Mouse (Mus musculus) MEL (cell line): ENCODE measurements around the gene Mast3. TPM values are rescaled to one million over a fixed set of nuclear protein-coding genes. Genes with fewer than 3 reads are reported as not detected.

ENCODE experiments used
- DNase-seq: peaks from one replicate; pipeline ENCODE4 v3.0.0; 2011; ENCODE audit warnings: low read depth, low spot score
- H3K27ac ChIP-seq: 2 replicates; pipeline ENCODE4 v1.5.1; 2012; ENCODE audit warnings: low read depth, mild to moderate bottlenecking, control low read depth, low read length, moderate library complexity; ENCODE audit not compliant: control insufficient read depth
- H3K27me3 ChIP-seq, 2 experiments: fragments of 150-350 bp in 1 of 2; sonication (generic) in 1 of 2; 2 replicates each; pipeline ENCODE4 v1.6.1; 2012; ENCODE audit warnings: low read length in 2 of 2, mild to moderate bottlenecking in 2 of 2, improper control_type of control experiment in 1 of 2, moderate library complexity in 1 of 2; ENCODE audit not compliant: insufficient read depth in 2 of 2, control insufficient read depth in 1 of 2
- H3K36me3 ChIP-seq, 2 experiments: 2 replicates each; pipeline ENCODE4 v1.6.1; 2012 to 2014; ENCODE audit warnings: low read length in 2 of 2, improper control_type of control experiment in 1 of 2, inconsistent platforms in 1 of 2, mild to moderate bottlenecking in 1 of 2; ENCODE audit not compliant: insufficient read depth in 2 of 2, control insufficient read depth in 1 of 2
- H3K4me1 ChIP-seq, 2 experiments: fragments of 150-350 bp in 1 of 2; sonication (generic) in 1 of 2; 2 replicates each; pipeline ENCODE4 v1.6.1; 2012; ENCODE audit warnings: low read length in 2 of 2, improper control_type of control experiment in 1 of 2, mild to moderate bottlenecking in 1 of 2; ENCODE audit not compliant: insufficient read depth in 2 of 2, control insufficient read depth in 1 of 2
- H3K4me3 ChIP-seq, 2 experiments: fragments of 150-350 bp in 1 of 2; sonication (generic) in 1 of 2; 2 replicates each; pipeline ENCODE4 v1.5.1; 2012; ENCODE audit warnings: low read depth in 2 of 2, low read length in 2 of 2, mild to moderate bottlenecking in 2 of 2, moderate library complexity in 2 of 2, control low read depth in 1 of 2, improper control_type of control experiment in 1 of 2; ENCODE audit not compliant: control insufficient read depth in 1 of 2, insufficient read depth in 1 of 2
- H3K79me2 ChIP-seq: 2 replicates; pipeline ENCODE4 v1.6.1; 2012; ENCODE audit warnings: mild to moderate bottlenecking, low read length, moderate library complexity; ENCODE audit not compliant: control insufficient read depth, poor library complexity, insufficient read depth
- H3K9ac ChIP-seq: 2 replicates; pipeline ENCODE4 v1.6.1; 2012; ENCODE audit warnings: low read depth, mild to moderate bottlenecking, control low read depth, low read length, moderate library complexity; ENCODE audit not compliant: control insufficient read depth, poor library complexity, severe bottlenecking
- H3K9me3 ChIP-seq: fragments of 150-350 bp; sonication (generic); replicated peaks from 2 replicates; pipeline ENCODE4 v1.6.1; 2012; ENCODE audit warnings: mild to moderate bottlenecking, low read length, improper control_type of control experiment, moderate library complexity; ENCODE audit not compliant: insufficient read depth
- BHLHE40 ChIP-seq: IDR thresholded peaks from 2 replicates; pipeline ENCODE4 v1.6.1; 2012; ENCODE audit warnings: low read depth, mild to moderate bottlenecking, inconsistent platforms, low read length, improper control_type of control experiment, borderline replicate concordance
- E2F4 ChIP-seq: IDR thresholded peaks from 2 replicates; pipeline ENCODE4 v1.6.1; 2011; ENCODE audit warnings: low read depth, low read length, improper control_type of control experiment, borderline replicate concordance
- ELF1 ChIP-seq: IDR thresholded peaks from 2 replicates; pipeline ENCODE4 v1.6.1; 2014; ENCODE audit warnings: low read depth, mild to moderate bottlenecking, inconsistent platforms, low read length, improper control_type of control experiment, moderate library complexity
- EP300 ChIP-seq, 2 experiments: IDR thresholded peaks; 2 replicates each; pipeline ENCODE4 v1.6.1; 2011; ENCODE audit warnings: improper control_type of control experiment in 2 of 2, low read length in 2 of 2, low read depth in 1 of 2, mild to moderate bottlenecking in 1 of 2
- GATA1 ChIP-seq: IDR thresholded peaks from 2 replicates; pipeline ENCODE4 v1.6.1; 2011; ENCODE audit warnings: low read depth, low read length, improper control_type of control experiment
- KAT2A ChIP-seq: conservative IDR thresholded peaks from 2 replicates; pipeline ENCODE4 v1.6.1; 2012; ENCODE audit warnings: low read depth, low read length, improper control_type of control experiment, inconsistent platforms
- MAFK ChIP-seq: IDR thresholded peaks from 2 replicates; pipeline ENCODE4 v1.6.1; 2011; ENCODE audit warnings: low read depth, mild to moderate bottlenecking, low read length, improper control_type of control experiment, borderline replicate concordance
- MAZ ChIP-seq: IDR thresholded peaks from 2 replicates; pipeline ENCODE4 v1.6.1; 2012; ENCODE audit warnings: low read depth, mild to moderate bottlenecking, inconsistent platforms, low read length, improper control_type of control experiment
- MXI1 ChIP-seq: IDR thresholded peaks from 2 replicates; pipeline ENCODE4 v1.6.1; 2011; ENCODE audit warnings: mild to moderate bottlenecking, low read depth, low read length, improper control_type of control experiment
- MYB ChIP-seq: IDR thresholded peaks from 2 replicates; pipeline ENCODE4 v1.6.1; 2011; ENCODE audit warnings: mild to moderate bottlenecking, low read depth, low read length, improper control_type of control experiment
- NRF1 ChIP-seq: IDR thresholded peaks from 2 replicates; pipeline ENCODE4 v1.6.1; 2014; ENCODE audit warnings: low read depth, mild to moderate bottlenecking, inconsistent platforms, low read length, improper control_type of control experiment, moderate library complexity; ENCODE audit not compliant: poor library complexity, insufficient read depth, severe bottlenecking
- POLR2AphosphoS2 ChIP-seq: IDR thresholded peaks from 2 replicates; pipeline ENCODE4 v1.6.1; 2011; ENCODE audit warnings: low read length, improper control_type of control experiment
- RCOR1 ChIP-seq: IDR thresholded peaks from 2 replicates; pipeline ENCODE4 v1.6.1; 2012; ENCODE audit warnings: low read depth, mild to moderate bottlenecking, inconsistent platforms, low read length, improper control_type of control experiment
- SIN3A ChIP-seq: IDR thresholded peaks from 2 replicates; pipeline ENCODE4 v1.6.1; 2012; ENCODE audit warnings: low read length, improper control_type of control experiment, inconsistent platforms
- SMC3 ChIP-seq: IDR thresholded peaks from 2 replicates; pipeline ENCODE4 v1.6.1; 2011; ENCODE audit warnings: low read depth, low read length, improper control_type of control experiment
- TBP ChIP-seq: IDR thresholded peaks from 2 replicates; pipeline ENCODE4 v1.8.0; 2011; ENCODE audit warnings: low read depth, low read length, improper control_type of control experiment
- USF2 ChIP-seq, 2 experiments: IDR thresholded peaks; 2 replicates each; pipeline ENCODE4 v1.6.1; 2011 to 2012; ENCODE audit warnings: improper control_type of control experiment in 2 of 2, low read length in 2 of 2, borderline replicate concordance in 1 of 2, inconsistent platforms in 1 of 2, low read depth in 1 of 2, mild to moderate bottlenecking in 1 of 2; ENCODE audit not compliant: insufficient read depth in 1 of 2
- ZKSCAN1 ChIP-seq: IDR thresholded peaks from 2 replicates; pipeline ENCODE4 v1.6.1; 2012; ENCODE audit warnings: low read depth, mild to moderate bottlenecking, inconsistent platforms, low read length, improper control_type of control experiment, moderate library complexity
- ZMIZ1 ChIP-seq: IDR thresholded peaks from 2 replicates; pipeline ENCODE4 v1.6.1; 2012; ENCODE audit warnings: low read depth, mild to moderate bottlenecking, inconsistent platforms, low read length, improper control_type of control experiment, moderate library complexity
- polyA plus RNA-seq, 2 experiments: library from polyadenylated mRNA; stranded (reverse) in 1 of 2; unstranded in 1 of 2; fragments of >175 nt in 1 of 2; fragments of >200 nt in 1 of 2; gene quantifications; 2 replicates each; pipeline versions ENCODE4 v1.2.1 to v1.2.4; 2012; ENCODE audit warnings: low replicate concordance in 2 of 2, low read depth in 1 of 2; ENCODE audit not compliant: insufficient read length in 2 of 2, insufficient read depth in 1 of 2, missing spikeins in 1 of 2
- total RNA-seq: library from RNA; depleted of rRNA; stranded (reverse); fragments of 300-350 nt; gene quantifications from 2 replicates; pipeline ENCODE4 v1.2.3, GENCODE M21; 2012

Gene Mast3
- total and polyA plus RNA-seq, 3 experiments: 13.5 to 54.7 TPM; not detected in 1

DNA sequence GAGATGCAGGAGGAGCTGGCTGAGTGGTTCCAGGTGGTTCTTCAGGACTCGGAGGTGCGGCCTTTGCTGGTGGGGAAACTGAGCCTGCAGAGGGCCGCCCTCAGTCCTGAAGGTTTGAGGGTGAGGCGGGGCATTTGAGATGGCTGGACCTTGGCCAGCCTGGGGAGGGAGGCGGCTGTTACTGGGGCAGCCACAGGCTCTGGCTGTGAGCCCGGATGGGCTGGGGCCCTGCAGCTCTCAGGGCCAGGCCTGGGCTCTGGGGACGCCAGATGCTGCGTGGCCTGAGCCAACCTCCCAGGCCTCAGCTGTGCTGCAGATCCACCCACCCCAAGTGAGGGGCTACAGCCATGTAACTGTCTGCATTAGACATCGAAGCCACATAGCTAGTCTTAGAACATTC is 31.0 kb downstream of the Mast3 start:
- DNase-seq: no peak
- Histone ChIP-seq H3K9ac (no peak overlapping the region), H3K79me2 (peaks cover 15% of the 10 kb centered on the region), H3K9me3 (no peaks in the 10 kb centered on the region), H3K36me3 (no peaks in the 10 kb centered on the region; a peak in 2 of 4 replicates), H3K4me3 (no peak overlapping the region), H3K27ac (no peak overlapping the region), H3K4me1 (peaks cover 0 to 11% of the 10 kb centered on the region in 2 experiments; a peak in 2 of 4 replicates), H3K27me3 (no peaks in the 10 kb centered on the region)
- no peak for TF ChIP-seq MYB
- TF ChIP-seq E2F4: no peak
- no peak for TF ChIP-seq KAT2A
- TF ChIP-seq NRF1: no peak
- TF ChIP-seq EP300 (IDR thresholded peaks at IDR 0.05; ENCODE audit: low read depth in 1 of 2, low read length in 2 of 2): no peak
- no peak for TF ChIP-seq TBP
- no peak for TF ChIP-seq GATA1
- TF ChIP-seq MXI1: no peak
- TF ChIP-seq USF2 (IDR thresholded peaks at IDR 0.05; ENCODE audit: borderline replicate concordance in 1 of 2, insufficient read depth in 1 of 2, low read depth in 1 of 2, low read length in 2 of 2): no peak

DNA sequence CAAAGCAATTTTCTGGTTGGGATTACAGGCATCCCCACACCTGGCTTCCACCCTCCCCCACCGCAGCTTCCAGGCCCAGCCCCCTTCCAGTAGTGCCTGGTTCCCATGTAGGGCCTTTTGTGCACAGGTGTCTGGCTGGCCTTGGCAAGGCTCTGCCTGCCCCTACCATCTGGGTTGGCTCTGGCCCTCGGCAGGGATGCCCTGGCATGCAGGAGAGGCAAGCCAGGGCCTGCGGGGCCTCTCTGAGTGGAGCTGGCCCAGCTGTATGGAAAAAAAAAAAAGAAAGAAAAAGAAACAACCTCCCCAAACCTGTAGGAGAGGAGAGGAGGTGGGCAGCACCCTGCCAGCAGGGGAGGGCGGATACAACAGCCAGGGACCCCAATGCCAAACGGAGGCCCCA is 31.4 kb downstream of the Mast3 start:
- no peaks in the 10 kb centered on the region for H3K9me3 ChIP-seq
- no peaks in the 10 kb centered on the region; a peak in 2 of 4 replicates for H3K36me3 ChIP-seq
- TF ChIP-seq MAFK (no peak), TBP (no peak), BHLHE40 (no peak)
- peaks cover 0 to 11% of the 10 kb centered on the region in 2 experiments; a peak in 2 of 4 replicates for H3K4me1 ChIP-seq
- H3K27ac ChIP-seq: no peak overlapping the region
- no peak for DNase-seq
- H3K9ac ChIP-seq: no peak overlapping the region
- H3K4me3 ChIP-seq: no peak overlapping the region
- H3K79me2 ChIP-seq: peaks cover 14% of the 10 kb centered on the region
- H3K27me3 ChIP-seq: no peaks in the 10 kb centered on the region

DNA sequence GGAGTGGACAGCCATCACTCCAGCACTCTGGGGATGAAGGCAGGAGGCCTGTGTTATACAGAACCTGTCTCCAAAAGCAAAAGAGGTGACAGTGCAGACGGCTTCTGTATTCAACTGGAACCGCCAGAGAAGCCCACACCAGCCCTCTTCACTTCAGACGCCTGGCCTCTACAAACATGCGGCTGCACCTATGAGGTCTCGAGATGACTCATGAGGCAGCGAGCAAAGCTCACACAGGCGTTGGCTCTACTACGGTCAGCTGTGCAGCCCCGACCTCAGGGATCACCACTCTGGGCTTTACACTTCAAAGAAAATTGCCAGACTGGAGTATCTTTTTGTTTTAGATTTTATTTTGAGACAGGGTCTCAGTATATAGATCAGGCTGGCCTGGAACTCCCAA is 32.0 kb downstream of the Mast3 start:
- Histone ChIP-seq H3K9ac (no peak overlapping the region), H3K9me3 (no peaks in the 10 kb centered on the region), H3K27me3 (no peaks in the 10 kb centered on the region), H3K4me3 (no peak overlapping the region), H3K36me3 (no peaks in the 10 kb centered on the region; a peak in 2 of 4 replicates), H3K79me2 (peaks cover 11% of the 10 kb centered on the region; the same call in 1 of the 2 replicates), H3K4me1 (peaks cover 0 to 7% of the 10 kb centered on the region in 2 experiments; a peak in 1 of 4 replicates), H3K27ac (no peak overlapping the region)
- TF ChIP-seq SIN3A (no peak), ELF1 (no peak), POLR2AphosphoS2 (no peak), MAFK (no peak), KAT2A (no peak), ZKSCAN1 (no peak), BHLHE40 (no peak), E2F4 (no peak), RCOR1 (no peak), EP300 (IDR thresholded peaks at IDR 0.05; ENCODE audit: low read depth in 1 of 2, low read length in 2 of 2) (no peak), MXI1 (no peak), ZMIZ1 (no peak), SMC3 (no peak), MAZ (no peak)
- no peak for DNase-seq
